Mouse (Mus musculus) bone marrow macrophage, adult 2 months (primary cell): Measurements from ENCODE around the gene Dyrk1a.

Experiments used
- CTCF ChIP-seq: IDR thresholded peaks from 2 replicates; pipeline ENCODE4 v1.5.1; 2012; ENCODE audit warnings: low read depth, mild to moderate bottlenecking, low read length, moderate library complexity
- POLR2A ChIP-seq: IDR thresholded peaks from 2 replicates; pipeline ENCODE4 v1.6.1; 2012; ENCODE audit warnings: mild to moderate bottlenecking, low read depth, low read length, borderline replicate concordance

- no peak for TF ChIP-seq CTCF
- TF ChIP-seq POLR2A, result no peak
Observed at GRCm38 (mm10) chr16:94652091-94652713, 82.4 kb downstream of the Dyrk1a start.
